ENCODE assay signal across 8 mouse cellular contexts in the genomic region with DNA sequence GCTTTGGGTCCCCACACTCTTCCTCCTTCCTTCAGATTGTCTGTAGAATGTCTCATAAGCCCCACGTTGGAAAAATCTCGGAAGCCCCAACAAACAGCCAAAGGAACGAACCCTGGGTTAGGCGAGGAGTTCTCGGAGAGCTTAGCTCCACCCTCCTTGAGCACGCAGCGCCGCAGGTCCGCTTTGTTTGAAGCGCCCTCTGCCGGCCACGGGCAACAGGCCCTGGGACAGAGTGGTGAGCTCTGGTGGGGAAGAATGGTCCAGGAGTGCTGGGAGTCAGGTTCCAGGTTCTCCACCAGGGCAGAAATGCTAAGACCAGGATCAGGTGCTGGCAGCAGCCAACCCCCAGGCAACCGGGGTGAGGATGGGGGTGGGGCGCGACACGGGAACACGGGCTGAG. TPM values are rescaled to one million over a fixed set of nuclear protein-coding genes. Genes with fewer than 3 reads are reported as not detected.
DNase-seq lines count a peak whose midpoint lies in the region; ATAC-seq lines count a peak whose summit lies in the region.

No protein-coding gene starts in this region.

- 1% methylated on average over 17 of the region's 17 CpGs for WGBS in heart, embryonic 15.5 days
- 2% methylated on average over 17 of the region's 17 CpGs for WGBS in liver, embryonic 15.5 days (ENCODE audit: insufficient replicate concordance)
- WGBS in neural tube, embryonic 12.5 days, result 2% methylated on average over 17 of the region's 17 CpGs

- H3K9me3 ChIP-seq in heart, embryonic 15.5 days (replicated peaks), result no peaks in the 10 kb centered on the region
- no peaks in the 10 kb centered on the region for H3K9me3 ChIP-seq in liver, embryonic 15.5 days (replicated peaks)
- H3K9me3 ChIP-seq in neural tube, embryonic 12.5 days, result no peaks in the 10 kb centered on the region

- peak overlapping the region; percentile 38; the same call in 1 of the 2 replicates for H3K9ac ChIP-seq in heart, embryonic 15.5 days
- H3K9ac ChIP-seq in liver, embryonic 15.5 days, result no peak overlapping the region
- no peak overlapping the region for H3K9ac ChIP-seq in neural tube, embryonic 12.5 days

- no peaks in the 10 kb centered on the region for H3K27me3 ChIP-seq in heart, embryonic 15.5 days
- H3K27me3 ChIP-seq in liver, embryonic 15.5 days, result peaks cover 10% of the 10 kb centered on the region; the same call in 1 of the 2 replicates
- no peaks in the 10 kb centered on the region for H3K27me3 ChIP-seq in neural tube, embryonic 12.5 days (replicated peaks)

- H3K4me3 ChIP-seq in heart, embryonic 15.5 days, result 0 out of 2 replicates have a peak overlapping the region, but pooled peaks have one; percentile 15
- H3K4me3 ChIP-seq in liver, embryonic 15.5 days (replicated peaks), result no peak overlapping the region
- H3K4me3 ChIP-seq in neural tube, embryonic 12.5 days, result 0 out of 2 replicates have a peak overlapping the region, but pooled peaks have one; percentile 1

- peak; percentile 78 for ATAC-seq in heart, embryonic 15.5 days (replicated peaks; ENCODE audit: insufficient number of reproducible peaks, insufficient read depth, low FRiP score, low read depth)
- no peak for ATAC-seq in liver, embryonic 15.5 days (ENCODE audit: insufficient read depth)
- ATAC-seq in neural tube, embryonic 12.5 days (ENCODE audit: low FRiP score, low read depth), result peak; percentile 71

- DNase-seq in CD8-positive naive resting alpha-beta T cell, adult 2 months (ENCODE audit: low read depth in 2 of 2, low spot score in 2 of 2), result peak; percentile 71 to 77
- peak; percentile 27 for DNase-seq in c-Kit-negative CD71-positive TER-119-positive erythroid progenitor cells, embryonic 14.5 days (ENCODE audit: low read depth, low spot score)
- peak; percentile 48 for DNase-seq in fibroblast of lung, adult 2 months (ENCODE audit: low read depth)
- DNase-seq in kidney, postnatal 10 days, result peak; percentile 94
- peak; percentile 97 for DNase-seq in testis, postnatal 10 days (ENCODE audit: low spot score)

- no peak overlapping the region for H3K27ac ChIP-seq in heart, embryonic 15.5 days
- H3K27ac ChIP-seq in liver, embryonic 15.5 days (replicated peaks), result no peak overlapping the region
- H3K27ac ChIP-seq in neural tube, embryonic 12.5 days, result no peak overlapping the region

- peaks cover 6% of the 10 kb centered on the region; the same call in 1 of the 2 replicates for H3K36me3 ChIP-seq in heart, embryonic 15.5 days
- no peaks in the 10 kb centered on the region for H3K36me3 ChIP-seq in liver, embryonic 15.5 days (replicated peaks)
- H3K36me3 ChIP-seq in neural tube, embryonic 12.5 days, result peaks cover 16% of the 10 kb centered on the region

- H3K4me2 ChIP-seq in heart, embryonic 15.5 days, result peak overlapping the region; percentile 57
- H3K4me2 ChIP-seq in liver, embryonic 15.5 days, result peak overlapping the region; percentile 47
- peak overlapping the region; percentile 45 for H3K4me2 ChIP-seq in neural tube, embryonic 12.5 days (replicated peaks)

- peaks cover 19% of the 10 kb centered on the region for H3K4me1 ChIP-seq in heart, embryonic 15.5 days (replicated peaks)
- H3K4me1 ChIP-seq in liver, embryonic 15.5 days (replicated peaks), result no peaks in the 10 kb centered on the region; the same call in 1 of the 2 replicates
- H3K4me1 ChIP-seq in neural tube, embryonic 12.5 days, result peaks cover 12% of the 10 kb centered on the region

RNA-seq across cellular contexts. Expression of a gene that starts 30.0 kb away (rescaled TPM):
- 7.9 and 12.1 TPM in 2 replicates for polyA plus RNA-seq in heart, embryonic 15.5 days (2015; fragmentation: Nextera tagmentation; extraction: Ambion mirVana)
- polyA plus RNA-seq in liver, embryonic 15.5 days (2015; fragmentation: Nextera tagmentation; extraction: Ambion mirVana), result 0.76 and 1.2 TPM in 2 replicates
- polyA plus RNA-seq in neural tube, embryonic 12.5 days (2016; fragmentation: Nextera tagmentation; extraction: Ambion mirVana), result 12.9 and 13.9 TPM in 2 replicates

RNA-seq across cellular contexts. Expression of a gene that starts 59.9 kb away (rescaled TPM):
- 6.4 and 11.1 TPM in 2 replicates for polyA plus RNA-seq in heart, embryonic 15.5 days (2015; fragmentation: Nextera tagmentation; extraction: Ambion mirVana)
- 4.6 and 4.8 TPM in 2 replicates for polyA plus RNA-seq in liver, embryonic 15.5 days (2015; fragmentation: Nextera tagmentation; extraction: Ambion mirVana)
- polyA plus RNA-seq in neural tube, embryonic 12.5 days (2016; fragmentation: Nextera tagmentation; extraction: Ambion mirVana), result 30.4 and 31.8 TPM in 2 replicates

Comparison
In these comparisons a context has a peak if more than half of its experiments do, and no peak if none do; other contexts are left out.
1. DNase-seq: peak in every context shown above with its lines; median percentile 97 in testis, postnatal 10 days; 94 in kidney, postnatal 10 days; 74 in CD8-positive naive resting alpha-beta T cell, adult 2 months; 48 in fibroblast of lung, adult 2 months; 27 in c-Kit-negative CD71-positive TER-119-positive erythroid progenitor cells, embryonic 14.5 days.